Mouse (Mus musculus): ENCODE data around the gene Gjb4.

Gene Gjb4

DNA sequence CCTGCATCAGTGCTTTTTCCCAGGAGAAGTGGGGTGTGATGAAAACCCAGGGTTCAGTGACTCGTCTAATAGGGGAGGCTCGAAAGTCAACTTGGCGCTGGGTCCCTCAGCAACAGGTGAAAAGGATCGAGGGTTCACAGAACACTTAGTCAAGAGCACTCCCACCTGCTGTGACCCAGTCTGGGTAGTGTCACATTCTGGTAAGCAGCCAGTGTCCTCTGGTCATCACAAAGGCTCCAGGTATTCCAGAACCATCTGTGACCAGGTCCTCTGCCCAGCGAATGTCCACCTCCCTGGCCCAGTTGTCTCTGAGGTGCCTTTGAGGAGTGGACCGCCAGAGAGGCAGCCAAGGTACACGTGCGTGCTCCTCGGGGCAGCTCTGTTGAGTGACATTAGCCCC is 42.3 kb downstream of the Gjb4 start:
- no peak for DNase-seq (ENCODE audit: inconsistent ontology term)

DNA sequence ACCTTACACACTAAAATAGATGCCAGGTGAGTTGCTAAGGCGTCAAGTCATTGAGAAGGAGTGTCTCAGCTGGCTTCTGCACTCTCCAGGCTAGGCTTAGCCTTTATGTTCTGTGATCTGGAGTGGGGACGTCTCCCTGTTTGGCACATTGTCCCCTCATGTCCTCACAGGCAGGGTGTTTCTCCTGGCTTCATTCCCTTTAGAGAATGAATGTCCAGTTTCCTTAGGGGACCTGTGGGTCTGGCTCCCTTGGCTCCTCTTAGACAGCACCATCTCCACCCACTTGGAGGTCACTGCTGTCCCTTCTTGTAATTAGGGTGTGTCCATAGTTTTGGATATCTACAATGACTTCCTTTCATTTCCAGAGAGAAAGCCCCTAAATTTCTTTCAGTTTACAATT is 47.0 kb downstream of the Gjb4 start:
- DNase-seq (ENCODE audit: inconsistent ontology term): no peak

DNA sequence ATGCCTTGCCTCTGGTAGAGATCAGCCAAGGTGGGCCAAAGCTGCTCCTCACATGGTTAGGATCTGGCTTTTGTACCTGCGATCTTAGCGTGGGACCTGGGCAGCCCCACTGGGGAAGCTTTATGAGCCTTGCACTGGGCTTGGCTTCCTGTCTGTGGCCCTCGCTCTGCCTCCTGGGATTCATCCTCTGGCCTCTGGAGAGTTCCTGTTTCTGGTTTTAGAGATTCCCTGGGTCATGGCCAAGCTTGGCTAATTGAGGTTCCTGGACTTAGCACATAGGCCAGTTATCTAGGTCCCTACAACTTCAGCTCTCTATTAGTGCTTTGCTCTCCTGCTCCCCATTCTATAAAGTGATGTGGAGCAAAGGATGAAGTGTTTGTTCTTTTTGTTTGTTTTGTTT is 50.1 kb downstream of the Gjb4 start:
- no peak for DNase-seq (ENCODE audit: inconsistent ontology term)

Data from Muller cell, postnatal 12 days (primary cell).